Mouse (Mus musculus) erythroblast, embryonic 14.5 days (primary cell): ENCODE results near the gene Flt3l.

Source experiments
- GATA1 ChIP-seq: IDR thresholded peaks from 2 replicates; pipeline ENCODE4 v1.6.1; 2012; ENCODE audit warnings: low read length, inconsistent platforms, mixed read lengths
- TAL1 ChIP-seq: IDR thresholded peaks from 3 replicates; pipeline ENCODE4 v1.6.1; 2012; ENCODE audit warnings: low read length, inconsistent platforms, mixed read lengths

DNA sequence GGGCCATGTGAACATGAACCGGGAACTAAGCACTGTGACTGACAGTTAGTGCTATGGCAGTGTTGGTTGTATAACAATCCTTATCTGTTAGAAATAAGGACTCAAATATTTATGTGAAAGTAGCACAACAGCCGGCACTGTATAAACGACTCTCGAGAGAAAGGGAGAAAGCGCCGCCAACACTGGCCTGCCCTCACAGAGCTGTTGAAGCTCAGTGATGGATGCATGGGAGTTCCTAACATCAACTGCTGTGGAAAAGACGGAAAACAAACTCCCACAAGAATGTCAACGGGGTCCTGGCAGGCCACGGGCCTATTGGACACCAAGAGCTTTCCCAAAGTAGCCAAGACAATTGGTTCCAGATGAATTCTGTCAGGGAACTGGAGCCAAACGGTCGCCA is 15.1 kb upstream of the Flt3l start:
- TF ChIP-seq TAL1: no peak
- no peak for TF ChIP-seq GATA1
